Mouse (Mus musculus) Patski (cell line): Measurements from ENCODE around the gene Ndufs1. TPM values are rescaled to one million over a fixed set of nuclear protein-coding genes. Genes with fewer than 3 reads are reported as not detected.
"Not testable (repeated sequence)": the region's sequence is repeated elsewhere in the genome, so short reads cannot be mapped to it uniquely, and the experiment has no call there.

Experiments used
- ATAC-seq: fragments of 100-300 bp; one replicate; pipeline ENCODE4 v1.8.0; 2021
- CTCF ChIA-PET: fragments of 350-600 bp; sonication (Branson Sonifier 250); formaldehyde crosslinking; loops from one replicate; lab custom pipeline; 2022; ENCODE audit warnings: inconsistent platforms; lab: Charles Lee
- POLR2A ChIA-PET: fragments of 350-600 bp; sonication (Branson Sonifier 250); formaldehyde crosslinking; loops from one replicate; lab custom pipeline; 2022; ENCODE audit warnings: antibody characterized with exemption, inconsistent platforms; lab: Charles Lee
- DNase-seq: peaks from one replicate; pipeline ENCODE4 v3.0.0-alpha.2; 2011; ENCODE audit warnings: low read depth, low spot score
- H3K27me3 ChIP-seq: fragments of 371-371 bp; one replicate; pipeline ENCODE4 v1.5.1; 2021
- CTCF ChIP-seq: fragments of 100-300 bp; IDR thresholded peaks from one replicate; pipeline ENCODE4 v1.5.1; 2021
- in situ Hi-C: fragments of 300-500 bp; cut with MboI; formaldehyde crosslinking; loops from 3 replicates; pipeline ENCODE4 v1.11.1; 2018; ENCODE audit warnings: low pct_unique_long_range_greater_than_20kb, mixed read lengths
- polyA plus RNA-seq: library from polyadenylated mRNA; unstranded; gene quantifications from one replicate; pipeline ENCODE4 v1.2.3, GENCODE M21; 2021

Gene Ndufs1
- polyA plus RNA-seq, 1 experiment from 2014 or later, result 203 TPM

DNA sequence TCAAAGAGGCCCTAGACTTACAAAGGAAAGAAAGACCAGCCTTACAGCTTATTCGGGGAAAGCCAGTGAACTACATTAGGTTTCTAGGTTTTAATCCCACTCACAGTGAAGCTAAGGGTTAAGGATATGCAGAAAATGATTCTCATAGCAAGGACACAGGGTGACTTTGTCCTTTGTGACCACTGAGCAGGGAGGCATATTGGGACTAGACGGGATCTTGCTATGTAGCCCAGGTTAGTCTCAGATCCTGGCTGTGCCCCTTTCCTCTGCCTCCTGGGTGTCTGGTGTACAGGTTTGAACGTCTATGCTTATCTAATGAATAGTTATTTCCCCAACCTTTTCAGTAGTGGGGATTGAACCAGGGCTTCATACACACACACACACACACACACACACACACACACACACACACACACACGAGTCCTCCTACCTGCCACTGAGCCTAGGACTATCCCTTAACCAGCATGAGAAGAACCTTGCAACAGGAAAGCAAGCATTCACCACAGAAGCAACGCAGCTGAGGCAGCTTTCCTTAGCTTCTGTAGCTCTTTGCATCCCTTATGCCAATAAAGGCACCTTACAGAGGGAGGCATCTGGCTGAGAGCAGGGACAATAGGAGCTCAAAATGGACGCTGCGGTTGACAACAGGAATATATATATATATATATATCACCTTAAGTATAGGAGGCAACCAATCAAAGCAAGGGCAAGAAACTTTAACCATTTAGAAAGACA lies 28.2 kb upstream of the Ndufs1 start:
- ATAC-seq (no peak), DNase-seq (no peak)
- in situ Hi-C loops, result loop anchor here (25.0 kb wide), 1 partner anchor 1282 kb away; no protein-coding TSS in a partner anchor
- TF ChIP-seq CTCF, result no peak
- CTCF ChIA-PET, result no interaction called here
- peaks cover 8% of the 10 kb centered on the region for H3K27me3 ChIP-seq
- POLR2A ChIA-PET, result no interaction called here

DNA sequence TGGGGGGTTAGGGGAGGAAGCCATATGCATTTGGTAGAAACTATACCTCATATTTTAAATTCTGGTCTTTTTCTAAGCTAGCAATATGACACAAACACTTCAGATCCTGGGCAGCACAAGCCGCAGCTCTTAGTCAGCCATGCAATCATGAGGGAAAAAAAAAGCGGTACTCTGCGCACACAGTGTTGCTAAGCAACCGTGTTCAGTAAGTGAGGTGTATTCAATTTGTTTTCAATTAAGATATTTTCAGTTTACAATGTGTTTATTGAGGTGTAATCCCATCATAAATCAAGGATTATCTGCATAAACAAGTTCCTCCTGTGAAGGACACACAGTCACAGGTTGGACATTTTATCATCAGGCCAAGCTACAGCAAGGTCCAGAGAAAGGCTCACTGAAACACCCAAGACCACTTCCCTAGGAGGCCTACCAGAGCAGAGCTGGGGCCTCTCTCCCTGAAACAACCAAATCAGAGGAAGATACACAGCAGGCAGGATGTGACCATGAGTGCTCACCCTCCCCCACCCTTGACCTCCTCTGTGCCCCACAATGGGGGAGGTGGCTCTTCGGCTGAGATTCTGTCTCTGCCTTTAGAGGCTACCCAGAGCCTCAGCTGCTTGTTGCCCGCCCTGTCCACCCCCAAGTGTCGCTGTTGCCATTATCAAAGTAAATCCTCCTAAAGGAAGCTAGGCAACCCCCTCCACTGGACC lies 27.5 kb upstream of the Ndufs1 start:
- POLR2A ChIA-PET, result no interaction called here
- H3K27me3 ChIP-seq, result peaks cover 8% of the 10 kb centered on the region
- in situ Hi-C loops, result loop anchor here (25.0 kb wide), 1 partner anchor 1283 kb away; no protein-coding TSS in a partner anchor
- no peak for TF ChIP-seq CTCF
- CTCF ChIA-PET, result no interaction called here
- no peak for ATAC-seq
- no peak for DNase-seq

DNA sequence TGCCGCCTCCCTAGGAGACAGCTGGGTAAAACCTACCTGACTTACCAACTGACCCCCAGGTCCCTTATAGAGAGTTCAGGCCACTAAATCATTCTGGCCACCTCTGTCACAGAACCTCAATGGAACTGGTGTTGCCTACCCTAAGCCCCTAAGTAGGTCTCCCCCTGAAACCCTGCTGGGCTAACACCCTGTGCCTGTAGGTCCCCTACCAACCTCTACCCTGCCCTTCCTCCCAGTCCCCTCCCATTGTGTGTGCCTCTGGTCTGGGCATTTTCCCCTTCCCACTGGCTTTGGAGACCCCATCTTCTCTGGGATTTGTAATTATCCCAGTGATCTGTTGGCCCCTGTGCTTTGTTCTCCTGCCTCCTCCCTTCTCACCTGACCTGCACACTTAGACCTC lies 26.8 kb upstream of the Ndufs1 start:
- ChIA-PET POLR2A (interaction anchor here (0.6 kb wide), 1 partner anchor 12 kb away, joined by 3 read pairs; no protein-coding TSS in a partner anchor), CTCF (no interaction called here)
- DNase-seq, result no peak
- ATAC-seq, result no peak
- peaks cover 8% of the 10 kb centered on the region for H3K27me3 ChIP-seq
- in situ Hi-C loops, result loop anchor here (25.0 kb wide), 1 partner anchor 1284 kb away; no protein-coding TSS in a partner anchor
- TF ChIP-seq CTCF, result no peak

GRCm38 (mm10) chr1:63201672-63202071 lies 25.0 kb upstream of the Ndufs1 start:
- peaks cover 8% of the 10 kb centered on the region for H3K27me3 ChIP-seq
- no peak for TF ChIP-seq CTCF
- ChIA-PET CTCF (interaction anchor here (1.2 kb wide), 1 partner anchor 22 kb away, joined by 3 read pairs; no protein-coding TSS in a partner anchor), POLR2A (no interaction called here)
- in situ Hi-C loops, result loop anchor here (25.0 kb wide), 1 partner anchor 1286 kb away; no protein-coding TSS in a partner anchor
- DNase-seq, result no peak
- no peak for ATAC-seq

DNA sequence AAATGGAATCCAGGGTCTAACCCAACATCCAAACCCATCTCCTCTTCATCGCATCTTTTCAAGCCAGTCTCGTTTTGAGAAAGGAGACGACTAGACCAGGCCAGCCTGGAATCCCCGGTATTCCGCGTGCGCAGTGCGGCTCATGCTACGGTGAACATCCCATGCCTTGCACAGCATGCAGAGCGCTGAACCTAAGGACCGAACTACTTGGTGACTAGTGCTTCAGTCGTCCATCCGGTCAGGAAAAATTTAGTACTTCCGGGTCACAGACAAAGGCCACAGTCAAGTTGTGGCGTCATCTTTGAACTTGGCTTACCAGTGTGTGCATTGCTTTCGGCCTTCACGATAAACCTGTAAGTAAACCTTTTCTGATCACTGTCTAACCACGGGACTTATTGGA lies 23.7 kb upstream of the Ndufs1 start:
- ChIA-PET CTCF (no interaction called here), POLR2A (no interaction called here)
- in situ Hi-C loops, result loop anchor here (25.0 kb wide), 1 partner anchor 1287 kb away; no protein-coding TSS in a partner anchor
- DNase-seq, result no peak
- TF ChIP-seq CTCF, result no peak
- no peak for ATAC-seq
- H3K27me3 ChIP-seq, result peaks cover 8% of the 10 kb centered on the region

- ChIA-PET POLR2A (no interaction called here), CTCF (no interaction called here)
- ATAC-seq, result no peak
- peaks cover 8% of the 10 kb centered on the region for H3K27me3 ChIP-seq
- TF ChIP-seq CTCF, result no peak
- no peak for DNase-seq
- in situ Hi-C loops, result no loop called here
Observed at GRCm38 (mm10) chr1:63199387-63199786, 22.8 kb upstream of the Ndufs1 start.

DNA sequence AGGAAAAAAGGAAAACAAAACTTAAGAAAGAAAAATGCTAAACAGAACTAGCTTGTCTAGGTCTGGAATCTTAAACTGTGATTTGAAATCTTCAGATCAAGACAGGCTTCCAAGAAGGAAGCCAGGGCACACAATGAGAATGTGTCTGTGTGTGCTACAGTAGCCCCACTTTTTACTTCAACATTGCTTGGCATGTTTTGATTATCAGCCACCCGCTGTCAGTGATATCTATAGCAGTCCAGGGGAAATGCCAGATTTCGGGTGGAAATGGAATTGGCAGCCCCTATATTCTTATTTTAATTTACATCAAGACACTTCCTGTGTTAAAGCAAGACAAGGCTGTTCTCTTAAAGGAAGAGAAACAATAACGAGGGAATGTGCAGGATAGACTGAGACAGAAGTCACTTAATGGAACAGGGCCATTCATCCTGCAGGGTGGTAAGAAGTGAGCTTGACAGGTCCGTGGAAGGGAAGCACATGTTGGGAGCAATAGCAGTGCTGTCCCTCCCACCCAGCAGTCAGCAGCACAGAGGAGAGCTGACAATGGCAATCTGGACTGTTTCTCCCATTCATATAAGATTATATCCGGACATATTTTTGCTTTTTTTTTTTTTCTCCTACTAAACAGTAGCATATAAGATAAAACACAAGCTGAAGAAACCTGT lies 19.3 kb upstream of the Ndufs1 start:
- in situ Hi-C loops, result no loop called here
- CTCF ChIA-PET, result interaction anchor here (1.6 kb wide), 1 partner anchor 15 kb away, joined by 5 read pairs; no protein-coding TSS in a partner anchor
- no peak for ATAC-seq
- no peak for TF ChIP-seq CTCF
- POLR2A ChIA-PET, result no interaction called here
- no peak for DNase-seq
- H3K27me3 ChIP-seq, result peaks cover 11% of the 10 kb centered on the region

GRCm38 (mm10) chr1:63192306-63193065 lies 15.9 kb upstream of the Ndufs1 start:
- DNase-seq, result no peak
- H3K27me3 ChIP-seq, result peaks cover 6% of the 10 kb centered on the region
- no peak for TF ChIP-seq CTCF
- ATAC-seq, result no peak
- CTCF ChIA-PET, result no interaction called here
- POLR2A ChIA-PET, result no interaction called here
- in situ Hi-C loops, result no loop called here

- ChIA-PET CTCF (interaction anchor here (1.2 kb wide), 1 partner anchor 9 kb away, joined by 3 read pairs; no protein-coding TSS in a partner anchor), POLR2A (interaction anchor here (1.0 kb wide), 1 partner anchor 9 kb away, joined by 4 read pairs; no protein-coding TSS in a partner anchor)
- no peak for ATAC-seq
- peaks cover 6% of the 10 kb centered on the region for H3K27me3 ChIP-seq
- TF ChIP-seq CTCF, result no peak
- in situ Hi-C loops, result no loop called here
- DNase-seq, result no peak
Observed at GRCm38 (mm10) chr1:63190851-63191250, 14.2 kb upstream of the Ndufs1 start.

GRCm38 (mm10) chr1:63188536-63188935 lies 11.9 kb upstream of the Ndufs1 start:
- no peak for TF ChIP-seq CTCF
- DNase-seq (no peak), ATAC-seq (no peak)
- POLR2A ChIA-PET, result no interaction called here
- peaks cover 4% of the 10 kb centered on the region for H3K27me3 ChIP-seq
- in situ Hi-C loops, result no loop called here
- CTCF ChIA-PET, result interaction anchor here (1.0 kb wide), 1 partner anchor 40 kb away, joined by 3 read pairs; no protein-coding TSS in a partner anchor

DNA sequence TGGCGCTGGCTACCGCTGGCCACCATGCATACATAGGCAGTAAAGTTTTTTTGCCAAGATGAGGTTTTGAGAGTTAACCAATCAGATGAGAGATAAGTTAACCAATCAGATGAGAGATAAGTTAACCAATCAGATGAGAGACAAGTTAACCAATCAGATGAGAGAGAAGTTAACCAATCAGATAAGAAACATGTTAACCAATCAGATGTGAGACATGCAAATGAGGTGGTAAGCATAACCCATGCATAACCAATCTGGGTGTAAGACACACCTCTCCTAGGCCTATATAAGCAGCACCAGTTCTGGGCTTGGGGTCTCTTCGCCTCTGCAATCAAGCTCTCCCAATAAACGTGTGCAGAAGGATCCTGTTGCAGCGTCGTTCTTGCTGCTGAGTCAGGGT lies 8.8 kb upstream of the Ndufs1 start:
- ATAC-seq, in situ Hi-C loops, H3K27me3 ChIP-seq, DNase-seq, CTCF ChIA-PET, POLR2A ChIA-PET: not testable (repeated sequence)
